Mouse (Mus musculus): ENCODE measurements around the gene A930033H14Rik.

DNA sequence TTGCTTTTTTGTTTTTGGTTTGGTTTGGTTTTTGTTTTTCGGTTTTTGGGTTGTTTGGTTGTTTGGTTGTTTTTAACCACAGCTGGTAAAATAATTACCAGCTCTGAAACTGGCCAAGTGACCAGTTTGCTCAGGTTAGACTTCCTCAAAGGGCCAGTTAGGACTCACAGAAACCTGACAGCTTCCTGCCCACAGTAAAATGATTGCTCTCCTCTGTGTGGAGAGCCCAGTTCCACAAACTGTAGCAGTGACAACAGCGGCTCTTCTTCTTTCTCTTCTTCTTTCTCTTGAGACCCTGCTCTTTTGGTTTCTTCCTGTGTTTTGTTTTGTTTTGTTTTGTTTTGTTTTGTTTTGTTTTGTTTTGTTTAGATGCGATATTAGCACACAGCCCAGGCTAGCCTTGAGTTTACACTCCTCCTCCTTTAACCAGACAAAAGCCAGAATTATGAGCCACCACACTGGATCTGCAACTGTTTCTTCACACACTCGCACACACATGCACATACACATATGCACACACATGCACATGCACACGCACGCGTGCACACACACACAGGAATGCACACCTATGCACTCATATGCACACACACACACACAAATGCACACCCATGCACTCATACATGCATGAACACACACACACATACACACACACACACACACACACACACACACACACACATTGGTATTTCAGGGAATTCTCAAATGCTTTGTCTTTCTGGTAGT lies 34.6 kb upstream of the A930033H14Rik start:
- TF ChIP-seq CTCF (IDR thresholded peaks at IDR 0.05; ENCODE audit: low read depth) (no peak), EP300 (optimal IDR thresholded peaks at IDR 0.05) (no peak)

Data from stomach, postnatal 0 days (tissue).